Mouse (Mus musculus): Measurements from ENCODE around the gene Wasf1.

GRCm38 (mm10) chr10:40872052-40872451 is 11.2 kb upstream of the Wasf1 start:
- TF ChIP-seq CHD2 (IDR thresholded peaks at IDR 0.05; ENCODE audit: low read depth, low read length) (no peak), ZC3H11A (IDR thresholded peaks at IDR 0.05; ENCODE audit: borderline replicate concordance, low read depth, low read length) (no peak), MAFK (IDR thresholded peaks at IDR 0.05; ENCODE audit: insufficient read depth, low read depth, low read length) (no peak), HCFC1 (IDR thresholded peaks at IDR 0.05; ENCODE audit: borderline replicate concordance, insufficient read depth, low read length) (no peak), ZNF384 (IDR thresholded peaks at IDR 0.05; ENCODE audit: low read depth, low read length) (no peak)
